Mouse (Mus musculus) embryonic facial prominence, embryonic 15.5 days (tissue): ENCODE data around the gene Got2. TPM values are rescaled to one million over a fixed set of nuclear protein-coding genes. Genes with fewer than 3 reads are reported as not detected.

Source experiments
- ATAC-seq: fragments of 200-750 bp; cut with Nextera tagmentation; 2 replicates; pipeline ENCODE4 v1.8.0; 2017; ENCODE audit warnings: low read depth, moderate TSS enrichment; ENCODE audit not compliant: insufficient number of reproducible peaks, low FRiP score, low TSS enrichment
- H3K27ac ChIP-seq: fragments of 300-500 bp; sonication (generic); replicated peaks from 2 replicates; pipeline ENCODE4 v1.5.1; 2015; ENCODE audit warnings: mild to moderate bottlenecking, inconsistent platforms
- H3K27me3 ChIP-seq: fragments of 300-500 bp; sonication (generic); 2 replicates; pipeline ENCODE4 v1.6.1; 2015; ENCODE audit warnings: inconsistent platforms
- H3K36me3 ChIP-seq: fragments of 300-500 bp; sonication (generic); 2 replicates; pipeline ENCODE4 v1.6.1; 2015; ENCODE audit warnings: mild to moderate bottlenecking, inconsistent platforms
- H3K4me1 ChIP-seq: fragments of 300-500 bp; sonication (generic); 2 replicates; pipeline ENCODE4 v1.6.1; 2015; ENCODE audit warnings: inconsistent platforms
- H3K4me2 ChIP-seq: fragments of 300-500 bp; sonication (generic); replicated peaks from 2 replicates; pipeline ENCODE4 v1.6.1; 2015; ENCODE audit warnings: mild to moderate bottlenecking, inconsistent platforms
- H3K4me3 ChIP-seq: fragments of 300-500 bp; sonication (generic); replicated peaks from 2 replicates; pipeline ENCODE4 v1.5.1; 2015; ENCODE audit warnings: mild to moderate bottlenecking, inconsistent platforms
- H3K9ac ChIP-seq: fragments of 300-500 bp; sonication (generic); 2 replicates; pipeline ENCODE4 v1.6.1; 2015; ENCODE audit warnings: inconsistent platforms
- H3K9me3 ChIP-seq: fragments of 300-500 bp; sonication (generic); replicated peaks from 2 replicates; pipeline ENCODE4 v1.6.1; 2016; ENCODE audit warnings: inconsistent platforms
- WGBS: fragments of 180-500 bp; shearing (Covaris S2); methylation state at CpG from one replicate; pipeline ENCODE4 v1.1.7; 2015; 5-methylcytosine and 5-hydroxymethylcytosine counted together
- polyA plus RNA-seq: library from polyadenylated mRNA; unstranded; fragments of >200 nt; fragmentation: Nextera tagmentation; extraction: Ambion mirVana; gene quantifications from 2 replicates; pipeline ENCODE4 v1.2.1, GENCODE M21; 2015

Gene Got2
- polyA plus RNA-seq, 1 experiment from 2014 or later, result 145 TPM

DNA sequence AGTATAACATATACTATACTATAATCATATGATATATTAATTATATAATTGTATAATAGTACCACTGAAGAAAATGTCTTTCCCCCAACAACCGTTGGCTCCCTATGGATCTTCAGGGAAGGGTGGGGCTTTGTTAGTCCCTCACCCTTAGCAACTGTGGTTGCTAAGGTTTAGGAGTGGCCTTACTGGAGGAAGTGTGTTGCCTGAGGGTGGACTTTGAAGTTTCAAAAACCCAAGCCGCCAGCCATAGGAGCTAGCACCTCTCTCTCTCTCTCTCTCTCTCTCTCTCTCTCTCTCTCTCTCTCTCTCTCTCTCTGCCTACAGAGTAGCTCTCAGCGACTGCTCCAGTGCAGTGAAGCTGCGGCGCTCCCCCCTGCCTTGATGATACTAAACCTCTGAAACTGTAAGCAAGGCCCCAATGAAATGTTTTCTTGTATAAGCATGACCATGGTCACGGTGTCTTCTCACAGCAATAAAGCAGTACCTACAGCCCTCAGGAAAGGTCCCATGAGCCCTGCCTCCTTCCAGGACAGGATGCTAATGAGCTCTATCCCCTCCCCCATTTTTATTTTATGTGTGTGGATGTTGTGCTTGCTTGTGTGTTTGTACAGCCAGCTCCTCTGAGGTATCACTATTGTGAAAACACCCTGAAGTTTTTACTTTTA lies 72.2 kb downstream of the Got2 start:
- no peak overlapping the region for H3K4me3 ChIP-seq
- H3K36me3 ChIP-seq, result no peaks in the 10 kb centered on the region
- 35% methylated on average over 6 of the region's 6 CpGs for WGBS
- H3K4me1 ChIP-seq, result no peaks in the 10 kb centered on the region
- H3K9me3 ChIP-seq, result no peaks in the 10 kb centered on the region
- H3K27ac ChIP-seq, result no peak overlapping the region
- H3K9ac ChIP-seq, result no peak overlapping the region
- no peak overlapping the region for H3K4me2 ChIP-seq
- no peaks in the 10 kb centered on the region for H3K27me3 ChIP-seq
- no peak for ATAC-seq

Other genes with a start within 250 kb of the Got2 start
- 27.5 and 28.7 TPM in 2 replicates for gene Ndrg4, start 211.6 kb downstream of the Got2 start, polyA plus RNA-seq
- 18.0 and 22.5 TPM in 2 replicates for gene Setd6, start 172.7 kb downstream of the Got2 start, polyA plus RNA-seq
- gene Cnot1, start 81.1 kb downstream of the Got2 start, polyA plus RNA-seq, result 49.6 and 52.4 TPM in 2 replicates
- 311 and 322 TPM in 2 replicates for gene Sap18b, start 63.2 kb downstream of the Got2 start, polyA plus RNA-seq
- 13.8 and 17.2 TPM in 2 replicates for gene Slc38a7, start 35.0 kb downstream of the Got2 start, polyA plus RNA-seq